Mouse (Mus musculus) hindlimb bud, embryonic 11.5 days (tissue): Measurements from ENCODE around the gene Ubtd1.
"Not testable (repeated sequence)": the region's sequence is repeated elsewhere in the genome, so short reads cannot be mapped to it uniquely, and the experiment has no call there.

Experiments
- DNase-seq: peaks from one replicate; pipeline ENCODE4 v3.0.0-alpha.2; 2012; ENCODE audit warnings: low read depth, low spot score; ENCODE audit errors: extremely low spot score

Gene Ubtd1

GRCm38 (mm10) chr19:42056719-42057409 lies 75.3 kb downstream of the Ubtd1 start:
- DNase-seq, result no peak

- DNase-seq, result no peak
These were observed 76.9 kb downstream of the Ubtd1 start for GRCm38 (mm10) chr19:42058426-42058825.

- no peak for DNase-seq
These were observed 79.9 kb downstream of the Ubtd1 start for GRCm38 (mm10) chr19:42061443-42061842.

GRCm38 (mm10) chr19:42068441-42069240 lies 87.1 kb downstream of the Ubtd1 start:
- no peak for DNase-seq

- no peak for DNase-seq
These were observed 87.6 kb downstream of the Ubtd1 start for GRCm38 (mm10) chr19:42069241-42069525.

GRCm38 (mm10) chr19:42071221-42071620 lies 89.7 kb downstream of the Ubtd1 start:
- DNase-seq, result no peak

- DNase-seq, result no peak
These were observed 90.5 kb downstream of the Ubtd1 start for GRCm38 (mm10) chr19:42071886-42072608.

- no peak for DNase-seq
These were observed 91.2 kb downstream of the Ubtd1 start for GRCm38 (mm10) chr19:42072802-42073201.

- DNase-seq, result no peak
These were observed 93.5 kb downstream of the Ubtd1 start for GRCm38 (mm10) chr19:42075051-42075450.

- DNase-seq, result no peak
These were observed 94.4 kb downstream of the Ubtd1 start for GRCm38 (mm10) chr19:42075992-42076391.

GRCm38 (mm10) chr19:42078566-42078965 lies 97.0 kb downstream of the Ubtd1 start:
- no peak for DNase-seq

- DNase-seq, result no peak
These were observed 97.4 kb downstream of the Ubtd1 start for GRCm38 (mm10) chr19:42079006-42079405.

- no peak for DNase-seq
These were observed 98.4 kb downstream of the Ubtd1 start for GRCm38 (mm10) chr19:42079950-42080349.

- no peak for DNase-seq
These were observed 98.9 kb downstream of the Ubtd1 start for GRCm38 (mm10) chr19:42080469-42080868.

- not testable (repeated sequence) for DNase-seq
These were observed 100.0 kb downstream of the Ubtd1 start for GRCm38 (mm10) chr19:42081613-42082012.
